Mouse (Mus musculus) heart, postnatal 0 days (tissue): ENCODE measurements at regions not wholly inside any gene's neighbourhood (a gene's known extent, or its start where the extent isn't known, plus 50 kb on each side); places are given as distances from the start of the nearest gene placed in this dataset.

ENCODE experiments used
- ATAC-seq: fragments of 200-750 bp; cut with Nextera tagmentation; 2 replicates; pipeline ENCODE4 v1.8.0; 2017; ENCODE audit warnings: low read depth, moderate number of reproducible peaks, moderate library complexity; ENCODE audit not compliant: insufficient read depth
- DNase-seq: peaks from one replicate; pipeline ENCODE4 v3.0.0-alpha.2; 2016; ENCODE audit warnings: low spot score
- H3K27ac ChIP-seq: fragments of 300-500 bp; sonication (generic); 2 replicates; pipeline ENCODE4 v1.5.1; 2014; ENCODE audit warnings: low read depth, mild to moderate bottlenecking
- H3K27me3 ChIP-seq: fragments of 300-500 bp; sonication (generic); 2 replicates; pipeline ENCODE4 v1.6.1; 2014; ENCODE audit warnings: low read length, mixed read lengths; ENCODE audit not compliant: control insufficient read depth, insufficient read depth
- H3K36me3 ChIP-seq: fragments of 300-500 bp; sonication (generic); replicated peaks from 2 replicates; pipeline ENCODE4 v1.6.1; 2014; ENCODE audit warnings: low read length, mixed read lengths; ENCODE audit not compliant: control insufficient read depth, insufficient read depth
- H3K4me1 ChIP-seq: fragments of 300-500 bp; sonication (generic); 2 replicates; pipeline ENCODE4 v1.6.1; 2014; ENCODE audit warnings: antibody characterized with exemption; ENCODE audit not compliant: control insufficient read depth, insufficient read depth
- H3K4me2 ChIP-seq: fragments of 300-500 bp; sonication (generic); 2 replicates; pipeline ENCODE4 v1.6.1; 2014; ENCODE audit warnings: low read depth, mild to moderate bottlenecking, low read length, moderate library complexity
- H3K4me3 ChIP-seq: fragments of 300-500 bp; sonication (generic); 2 replicates; pipeline ENCODE4 v1.5.1; 2014; ENCODE audit warnings: low read depth, low read length
- H3K9ac ChIP-seq: fragments of 300-500 bp; sonication (generic); replicated peaks from 2 replicates; pipeline ENCODE4 v1.6.1; 2014; ENCODE audit warnings: low read depth, low read length, mixed read lengths
- H3K9me3 ChIP-seq: fragments of 300-500 bp; sonication (generic); replicated peaks from 2 replicates; pipeline ENCODE4 v1.6.1; 2016; ENCODE audit warnings: low read length; ENCODE audit not compliant: control insufficient read depth
- CTCF ChIP-seq: IDR thresholded peaks from 2 replicates; pipeline ENCODE4 v1.5.1; 2016; ENCODE audit warnings: antibody characterized with exemption, control low read depth, low read depth
- EP300 ChIP-seq: IDR thresholded peaks from 2 replicates; pipeline ENCODE4 v1.6.1; 2016; ENCODE audit warnings: antibody characterized with exemption, low read depth
- WGBS: fragments of 180-500 bp; shearing (Covaris S2); extraction: QIAGEN DNeasy Blood & Tissue Kit; methylation state at CpG from one replicate; pipeline ENCODE4 v1.1.7; 2014; 5-methylcytosine and 5-hydroxymethylcytosine counted together

DNA sequence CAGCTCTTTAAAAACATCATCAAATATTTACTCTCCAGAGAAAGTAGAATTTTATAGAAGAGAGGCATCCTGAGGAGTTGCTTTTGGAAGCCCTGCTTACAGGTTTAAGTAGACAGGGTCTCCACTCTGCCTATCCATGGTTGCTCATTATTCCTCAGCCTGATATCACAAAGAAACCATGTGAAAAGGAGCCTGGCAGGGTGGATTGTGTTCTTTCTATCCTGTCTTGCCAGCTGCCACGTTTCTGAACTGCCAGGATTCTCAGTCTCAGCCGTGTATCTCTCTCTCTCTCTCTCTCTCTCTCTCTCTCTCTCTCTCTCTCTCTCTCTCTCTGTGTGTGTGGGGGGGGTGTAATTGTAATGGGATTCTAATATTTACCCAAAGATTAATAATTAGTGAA is 431.9 kb upstream of the Atp11b start:
- 53% methylated on average over 2 of the region's 2 CpGs for WGBS
- H3K4me1 ChIP-seq = no peaks in the 10 kb centered on the region
- no peak overlapping the region for H3K4me3 ChIP-seq
- H3K27me3 ChIP-seq = no peaks in the 10 kb centered on the region
- no peaks in the 10 kb centered on the region for H3K36me3 ChIP-seq
- H3K9me3 ChIP-seq = no peaks in the 10 kb centered on the region
- DNase-seq (no peak), ATAC-seq (no peak)
- H3K27ac ChIP-seq = no peak overlapping the region
- H3K9ac ChIP-seq = no peak overlapping the region
- no peak overlapping the region for H3K4me2 ChIP-seq
- TF ChIP-seq CTCF (no peak), EP300 (no peak)

DNA sequence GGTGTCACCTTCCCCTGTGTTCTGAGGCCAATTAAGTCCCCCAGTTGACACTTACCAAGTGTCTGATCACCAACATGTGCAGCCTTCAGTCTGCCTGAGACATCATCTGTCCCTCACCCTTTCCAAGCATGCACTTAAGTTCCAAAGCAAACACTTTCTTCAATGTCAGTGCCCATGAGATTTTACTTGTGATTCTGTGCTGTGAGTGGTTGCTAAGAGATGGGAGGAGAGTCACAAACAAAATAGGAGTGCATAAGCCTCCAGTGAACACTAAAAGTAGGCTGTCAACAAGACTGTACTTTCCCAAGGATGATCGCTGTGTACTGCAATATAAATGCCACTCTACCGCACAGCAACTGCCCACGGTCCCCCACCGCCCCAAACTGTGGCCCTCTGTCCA is 431.0 kb upstream of the Atp11b start:
- ATAC-seq = no peak

DNA sequence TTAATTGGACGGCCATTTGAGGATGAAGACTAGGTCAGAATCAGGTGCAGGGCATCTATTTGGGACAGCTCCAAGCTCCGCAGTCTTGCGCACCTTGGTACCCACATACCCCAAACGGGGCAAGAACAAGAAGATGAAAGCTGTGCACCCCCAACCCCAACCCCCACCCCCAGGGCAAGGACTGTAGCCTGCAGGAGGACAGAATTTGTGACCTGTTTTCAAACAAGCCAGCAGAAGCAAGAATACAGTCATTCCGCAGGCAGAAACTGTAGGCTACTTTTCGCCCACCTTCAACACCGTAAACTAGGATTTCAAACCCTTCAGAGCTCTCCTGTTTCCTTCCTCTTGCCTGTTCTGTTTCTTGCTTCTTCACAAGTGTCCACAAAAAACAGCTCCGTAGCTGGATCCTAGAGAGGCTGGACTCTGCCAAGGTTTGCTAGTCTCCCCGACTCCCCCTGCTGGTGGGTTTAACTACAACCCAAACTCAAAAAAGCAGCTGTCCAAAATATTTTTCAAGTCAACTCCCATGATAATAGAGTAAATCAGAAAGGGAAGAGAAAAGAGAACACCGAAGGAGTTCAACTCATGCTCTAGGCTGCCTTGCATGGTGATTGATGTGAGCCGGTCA is 430.3 kb upstream of the Atp11b start:
- peak; percentile 57 for DNase-seq
- WGBS = 61% methylated on average over 11 of the region's 11 CpGs
- no peak for TF ChIP-seq EP300
- peak; percentile 45 for TF ChIP-seq CTCF

More for the DNA sequence above, 431.0 kb upstream of the Atp11b start:
- DNase-seq = no peak
- Histone ChIP-seq H3K36me3 (no peaks in the 10 kb centered on the region), H3K27ac (no peak overlapping the region), H3K9ac (no peak overlapping the region), H3K4me3 (no peak overlapping the region), H3K4me1 (no peaks in the 10 kb centered on the region), H3K4me2 (no peak overlapping the region), H3K9me3 (no peaks in the 10 kb centered on the region), H3K27me3 (no peaks in the 10 kb centered on the region)
- 67% methylated on average over 4 of the region's 4 CpGs for WGBS
- TF ChIP-seq EP300 (no peak), CTCF (no peak)

DNA sequence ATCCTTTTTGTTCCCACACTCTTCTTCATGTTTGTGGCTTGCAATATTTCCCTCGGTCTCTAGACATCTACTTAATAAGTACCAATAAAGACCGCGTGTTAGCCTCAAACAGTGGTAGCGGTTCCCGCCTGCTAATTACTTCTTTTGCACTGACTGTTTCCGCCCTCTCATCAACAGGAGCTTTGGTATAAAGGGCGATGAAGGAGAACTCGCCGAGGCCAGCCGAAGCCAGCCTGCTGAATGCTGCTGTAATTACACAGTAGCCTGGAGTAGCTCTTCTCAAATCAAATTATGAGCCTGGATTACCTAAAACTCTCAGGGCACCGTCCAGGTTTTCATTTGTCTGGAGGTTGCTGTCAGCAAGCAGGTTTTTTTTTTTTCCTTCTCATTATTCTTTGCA is 429.7 kb upstream of the Atp11b start:
- DNase-seq = no peak
- WGBS = 58% methylated on average over 11 of the region's 11 CpGs
- no peaks in the 10 kb centered on the region for H3K36me3 ChIP-seq

More for the DNA sequence above, 430.3 kb upstream of the Atp11b start:
- no peaks in the 10 kb centered on the region for H3K4me1 ChIP-seq
- no peak overlapping the region for H3K27ac ChIP-seq
- no peaks in the 10 kb centered on the region for H3K36me3 ChIP-seq
- no peak overlapping the region for H3K9ac ChIP-seq
- no peak overlapping the region for H3K4me3 ChIP-seq
- ATAC-seq = no peak
- H3K4me2 ChIP-seq = no peak overlapping the region
- H3K27me3 ChIP-seq = no peaks in the 10 kb centered on the region
- H3K9me3 ChIP-seq = no peaks in the 10 kb centered on the region

GRCm38 (mm10) chr3:35332534-35333272 is 421.2 kb upstream of the Atp11b start:
- ATAC-seq = no peak
- Histone ChIP-seq H3K9ac (no peak overlapping the region), H3K4me1 (no peaks in the 10 kb centered on the region), H3K4me3 (no peak overlapping the region), H3K9me3 (no peaks in the 10 kb centered on the region), H3K27me3 (no peaks in the 10 kb centered on the region), H3K36me3 (no peaks in the 10 kb centered on the region), H3K27ac (no peak overlapping the region), H3K4me2 (no peak overlapping the region)
- no peak for TF ChIP-seq CTCF
- TF ChIP-seq EP300 = no peak
- WGBS = 30% methylated on average over 18 of the region's 18 CpGs
- no peak for DNase-seq

More for the DNA sequence above, 429.7 kb upstream of the Atp11b start:
- no peak overlapping the region for H3K9ac ChIP-seq
- TF ChIP-seq CTCF (no peak), EP300 (no peak)
- H3K4me2 ChIP-seq = no peak overlapping the region
- no peak for ATAC-seq
- H3K27me3 ChIP-seq = no peaks in the 10 kb centered on the region
- H3K4me1 ChIP-seq = no peaks in the 10 kb centered on the region
- no peaks in the 10 kb centered on the region for H3K9me3 ChIP-seq
- no peak overlapping the region for H3K4me3 ChIP-seq
- no peak overlapping the region for H3K27ac ChIP-seq

DNA sequence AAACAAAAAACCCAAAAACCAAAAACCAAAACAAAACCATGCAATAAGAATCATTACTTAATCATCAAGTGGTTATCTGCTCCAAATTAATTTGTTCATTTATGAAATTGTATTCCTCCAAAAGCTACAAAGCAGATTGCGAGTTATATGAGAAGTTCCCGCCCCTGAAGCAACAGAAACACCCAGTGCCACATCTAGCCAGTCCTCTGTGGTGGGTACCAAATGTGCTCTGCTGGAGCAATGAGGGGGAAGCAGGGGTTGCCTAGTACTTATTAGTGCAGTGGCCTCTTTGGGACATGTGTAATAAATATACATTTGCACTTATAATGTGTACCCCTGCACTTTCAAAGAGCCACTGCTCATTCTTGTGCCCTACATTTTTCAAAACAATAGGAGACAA is 419.9 kb upstream of the Atp11b start:
- no peak overlapping the region for H3K4me2 ChIP-seq
- H3K9me3 ChIP-seq = no peaks in the 10 kb centered on the region

More for the DNA sequence above, 419.9 kb upstream of the Atp11b start:
- no peak overlapping the region for H3K27ac ChIP-seq
- H3K4me1 ChIP-seq = no peaks in the 10 kb centered on the region
- TF ChIP-seq CTCF (no peak), EP300 (no peak)
- WGBS = 77% methylated on average over 2 of the region's 2 CpGs
- H3K9ac ChIP-seq = no peak overlapping the region
- no peaks in the 10 kb centered on the region for H3K36me3 ChIP-seq
- ATAC-seq = no peak
- no peaks in the 10 kb centered on the region for H3K27me3 ChIP-seq
- DNase-seq = no peak
- H3K4me3 ChIP-seq = no peak overlapping the region
